Mouse (Mus musculus): Measurements from ENCODE around the gene Plekha8. TPM values are rescaled to one million over a fixed set of nuclear protein-coding genes. Genes with fewer than 3 reads are reported as not detected.

The Plekha8 gene
- 1.7 TPM for polyA plus RNA-seq (2017; shearing (Covaris generic))

DNA sequence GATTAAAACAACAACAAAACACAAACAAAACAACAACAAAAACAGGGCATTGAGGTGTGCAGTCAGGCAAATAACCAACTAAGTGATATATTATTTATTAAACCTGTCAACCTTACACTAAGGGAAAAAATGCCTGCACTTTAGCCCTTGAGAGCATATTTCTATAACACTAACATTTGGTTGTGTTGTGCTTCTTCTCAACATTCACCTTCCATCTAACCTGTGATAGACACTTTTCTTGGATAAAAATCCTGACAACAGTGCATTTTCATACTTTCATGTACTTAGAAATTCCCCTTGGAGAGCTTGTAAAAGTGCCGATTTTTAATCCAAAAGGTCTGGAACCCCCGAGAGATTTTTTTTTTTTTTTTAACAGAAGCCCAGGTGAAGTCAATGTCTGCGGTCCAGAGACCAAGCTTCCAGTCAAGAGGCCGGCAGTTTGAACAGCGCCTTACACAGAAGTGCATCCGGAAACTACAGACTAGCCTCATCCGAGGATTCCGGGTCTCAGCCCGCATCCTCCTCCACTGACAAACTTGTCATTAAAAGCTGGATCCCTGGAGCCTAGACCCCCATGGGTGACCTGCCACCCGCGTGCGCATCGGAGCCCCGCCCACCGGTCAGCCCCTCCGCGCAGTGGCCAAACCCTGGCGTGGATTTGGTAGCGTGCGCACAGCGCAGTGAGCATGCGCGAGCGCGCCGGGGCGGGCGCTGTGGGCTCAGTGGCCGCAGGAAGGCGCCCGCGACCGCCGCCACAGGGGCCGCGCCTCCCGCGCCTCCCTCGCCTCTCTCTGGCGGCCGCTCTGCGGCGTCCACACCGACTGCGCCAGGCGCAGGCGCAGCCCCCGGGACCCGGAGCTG, at the start of gene Plekha8:
TSS of gene Plekha8 (plus strand) at position 643 of the 861 bp plus-strand sequence.

DNA sequence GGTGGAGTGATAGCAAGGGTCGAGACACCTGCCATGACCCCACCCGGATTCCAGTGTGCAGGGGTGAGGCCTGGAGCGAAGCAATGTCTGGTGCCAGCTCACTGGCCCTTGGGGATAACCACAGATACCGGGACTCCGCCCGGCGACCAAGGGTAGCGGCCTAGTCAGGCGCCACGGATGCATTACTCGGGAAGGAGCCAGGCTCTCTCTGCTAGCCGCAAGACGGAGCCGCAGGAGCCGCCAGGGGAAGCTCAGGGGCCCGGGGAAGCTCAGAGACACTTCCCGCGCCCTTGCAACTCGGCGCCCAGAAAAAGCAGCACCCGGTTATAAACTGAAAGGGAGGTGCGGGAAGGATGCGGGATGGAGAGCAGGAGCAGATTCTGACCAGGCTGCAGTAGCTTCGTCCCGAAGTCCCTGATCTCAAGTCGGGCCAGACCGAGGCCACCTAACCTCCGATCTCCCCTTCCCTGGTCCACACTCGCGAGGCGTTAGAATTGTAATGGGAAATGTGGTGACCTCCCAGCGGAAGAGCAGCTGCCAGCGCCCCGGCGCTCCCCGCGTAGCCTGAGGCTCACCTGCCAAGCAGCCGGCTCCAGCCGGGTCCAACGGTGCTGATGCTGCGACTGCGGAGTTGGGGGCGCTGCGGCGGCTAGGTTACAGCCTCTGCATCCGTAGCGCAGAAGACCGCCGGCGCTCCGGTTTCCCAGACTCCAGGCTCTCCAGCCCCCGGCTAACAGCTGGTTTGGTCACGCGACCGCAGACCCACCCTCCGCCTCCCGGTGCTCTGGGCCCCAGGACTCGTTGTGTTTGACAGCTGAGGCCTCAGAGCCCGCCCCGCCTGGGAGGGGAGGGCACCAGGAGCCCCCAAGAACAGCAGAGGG, 29.0 kb upstream of the Plekha8 start, which contains the start of gene Scrn1:
TSS of gene Scrn1 (minus strand) at position 825 of the 881 bp plus-strand sequence.

DNA sequence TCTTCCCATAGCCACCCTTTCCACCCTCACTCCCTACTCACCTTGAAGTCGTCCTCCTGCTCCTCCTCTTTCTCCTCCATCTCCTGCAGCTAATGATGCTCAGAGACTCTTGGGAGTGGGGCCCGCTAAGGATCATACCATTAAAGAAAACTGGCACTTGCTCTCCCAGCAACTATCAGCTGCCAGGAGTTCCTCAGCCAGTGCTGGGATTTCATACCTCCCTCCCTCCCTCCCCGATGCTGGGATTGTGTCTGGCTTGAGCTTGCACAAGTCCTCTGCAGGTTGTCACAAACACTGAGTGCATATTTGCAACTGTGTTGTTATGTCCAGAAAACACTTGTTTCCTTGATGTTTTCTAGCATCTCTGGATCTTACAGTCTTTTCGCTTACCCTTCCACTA, 2.3 kb downstream of the Plekha8 start, which contains the start of gene Fkbp14:
TSS of gene Fkbp14 (minus strand) at position 101 of the 400 bp plus-strand sequence.

DNA sequence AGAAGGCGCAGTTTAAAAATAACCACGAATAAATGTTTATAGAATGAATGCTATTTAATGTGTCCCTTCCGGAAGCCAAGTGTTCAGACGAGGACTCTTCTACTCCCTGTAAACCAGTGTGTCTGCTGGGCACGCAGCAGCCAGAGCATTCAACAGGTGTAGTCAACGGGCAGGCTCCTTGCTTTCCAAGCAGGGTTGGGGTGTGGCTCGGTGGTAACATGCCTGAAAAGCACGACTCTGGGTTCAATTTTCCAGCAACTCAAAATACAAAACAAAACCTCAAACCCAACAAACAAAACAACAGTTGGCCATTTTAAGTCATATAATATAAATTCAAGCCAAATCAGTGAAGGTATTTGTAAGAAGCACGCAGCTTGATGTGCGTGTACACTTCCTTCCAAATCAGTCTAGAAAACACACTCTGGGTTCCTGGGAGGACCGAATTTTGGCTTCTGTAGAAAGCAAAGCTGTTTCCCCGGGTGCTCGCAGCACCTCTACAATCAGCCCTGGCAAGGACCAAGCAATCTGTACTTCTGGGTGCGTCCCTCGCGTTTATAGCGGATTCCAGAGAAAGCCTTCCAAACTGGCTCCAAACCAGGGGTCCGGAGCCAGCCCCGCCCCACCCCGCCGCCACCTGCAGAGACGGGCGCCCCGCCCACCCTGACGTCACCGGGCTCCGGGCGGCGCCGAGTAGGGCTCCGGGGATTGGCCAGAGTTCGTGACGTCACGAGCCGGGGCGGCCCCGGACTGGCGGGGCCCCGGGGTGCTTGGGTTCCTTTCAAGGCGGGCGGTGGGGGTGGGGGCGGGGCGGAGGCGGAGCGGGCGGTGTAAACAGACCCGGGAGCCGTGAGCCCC, 86.2 kb downstream of the Plekha8 start, which contains the start of gene Mturn:
TSS of gene Mturn (plus strand) at position 734 of the 855 bp plus-strand sequence.

Other genes starting within 250 kb of the Plekha8 start
- 0.11 TPM for gene Wipf3, start 165.5 kb upstream of the Plekha8 start, polyA plus RNA-seq (2017; shearing (Covaris generic))
- gene Scrn1, start 28.6 kb upstream of the Plekha8 start, polyA plus RNA-seq (2017; shearing (Covaris generic)), result not detected
- not detected for gene Fkbp14, start 2.2 kb downstream of the Plekha8 start, polyA plus RNA-seq (2017; shearing (Covaris generic))
- 37.7 TPM for gene Mturn, start 86.5 kb downstream of the Plekha8 start, polyA plus RNA-seq (2017; shearing (Covaris generic))
- 14.7 TPM for gene Znrf2, start 221.8 kb downstream of the Plekha8 start, polyA plus RNA-seq (2017; shearing (Covaris generic))

Measured in inflammation-experienced regulatory T-cells, adult 16 weeks (primary cell).